ENCODE assay signal across 30 mouse cellular contexts in the genomic region with DNA sequence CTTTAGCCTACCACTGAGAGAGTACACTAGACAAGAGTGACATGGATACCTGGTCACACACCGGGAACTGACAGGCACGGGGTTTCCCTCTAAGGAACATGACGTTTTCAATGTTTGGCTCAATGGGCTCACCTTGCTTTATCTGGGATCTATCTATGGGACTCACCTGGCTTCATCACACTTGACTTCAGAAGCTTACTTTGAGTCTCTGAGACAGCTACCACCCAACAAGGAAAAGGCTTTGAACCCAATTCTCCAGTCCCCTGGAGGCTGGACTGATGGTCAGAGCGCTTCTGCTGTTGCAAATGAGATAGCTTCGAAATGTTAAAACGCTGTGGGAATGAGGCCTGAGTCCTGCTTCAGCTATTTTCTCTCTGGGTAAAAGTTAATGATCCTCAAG. TPM values are rescaled to one million over a fixed set of nuclear protein-coding genes. Genes with fewer than 3 reads are reported as not detected.
DNase-seq lines count a peak whose midpoint lies in the region; ATAC-seq lines count a peak whose summit lies in the region.
"Had no signal": no experiment of that assay in that cellular context is flagged by ENCODE, and none has a peak within 500 bp of the region (broad histone marks: within the 10 kb centered on the region; RNA-seq: fewer than 3 reads in every experiment).

No protein-coding gene starts in this region.

- peak; percentile 90 for DNase-seq in heart, adult 11 months
- no peak for DNase-seq in heart, adult 8-10 months (ENCODE audit: low spot score)
- no peak for DNase-seq in kidney, postnatal 14 days
- DNase-seq in adipocyte (ENCODE audit: low spot score) = peak; percentile 7
- no peak for DNase-seq in layer of hippocampus, postnatal 14 days (ENCODE audit: low spot score in 2 of 2)
- DNase-seq: adrenal gland, adult 8-10 months; adrenal gland, postnatal 14 days; adrenal gland, postnatal 36 days; cerebellum, adult 11 months; cerebellum, adult 18-20 months; cerebellum, adult 8-10 months; cerebellum, adult 9-11 months; cerebellum, postnatal 14 days; cerebellum, postnatal 36 days; embryo, embryonic 11 days had no signal

- peaks cover 4% of the 10 kb centered on the region; the same call in 1 of the 2 replicates for H3K4me1 ChIP-seq in kidney, embryonic 14.5 days (ENCODE audit: control insufficient read depth, insufficient read depth, low read length)
- H3K4me1 ChIP-seq in brown adipose tissue, adult 24 weeks (ENCODE audit: control insufficient read depth, insufficient read depth, insufficient read length, low read length) = peaks cover 13% of the 10 kb centered on the region
- H3K4me1 ChIP-seq: embryonic facial prominence, embryonic 13.5 days; embryonic facial prominence, embryonic 15.5 days; forebrain, embryonic 10.5 days; forebrain, embryonic 12.5 days had no signal

- no peak overlapping the region for H3K4me2 ChIP-seq in kidney, embryonic 14.5 days (replicated peaks; ENCODE audit: low read depth, low read length)
- H3K4me2 ChIP-seq: embryonic facial prominence, embryonic 13.5 days; embryonic facial prominence, embryonic 15.5 days; forebrain, embryonic 12.5 days had no signal

- H3K4me3 ChIP-seq in kidney, embryonic 14.5 days (ENCODE audit: low read length) = no peak overlapping the region
- H3K4me3 ChIP-seq in brown adipose tissue, adult 24 weeks (ENCODE audit: insufficient read depth, low read depth, low read length) = no peak overlapping the region
- H3K4me3 ChIP-seq: embryonic facial prominence, embryonic 13.5 days; embryonic facial prominence, embryonic 15.5 days; erythroblast, embryonic 14.5 days; forebrain, embryonic 10.5 days; forebrain, embryonic 12.5 days had no signal

- H3K9me3 ChIP-seq in kidney, embryonic 14.5 days (ENCODE audit: control insufficient read depth, low read length) = no peaks in the 10 kb centered on the region
- H3K9me3 ChIP-seq: embryonic facial prominence, embryonic 13.5 days; embryonic facial prominence, embryonic 15.5 days; forebrain, embryonic 10.5 days; forebrain, embryonic 12.5 days had no signal

- no peak overlapping the region for H3K27ac ChIP-seq in kidney, embryonic 14.5 days (ENCODE audit: low read depth, low read length)
- H3K27ac ChIP-seq in brown adipose tissue, adult 24 weeks (replicated peaks; ENCODE audit: low read depth, low read length) = peak overlapping the region; percentile 45
- H3K27ac ChIP-seq: embryonic facial prominence, embryonic 13.5 days; embryonic facial prominence, embryonic 15.5 days; forebrain, embryonic 10.5 days; forebrain, embryonic 12.5 days had no signal

- 0 out of 2 replicates have a peak, but pooled peaks have one; percentile 9 for ATAC-seq in kidney, embryonic 14.5 days (ENCODE audit: low FRiP score, low TSS enrichment)
- ATAC-seq: forebrain, embryonic 14.5 days; forebrain, embryonic 16.5 days had no signal

- H3K9ac ChIP-seq in kidney, embryonic 14.5 days (ENCODE audit: low read depth, low read length) = no peak overlapping the region
- H3K9ac ChIP-seq: embryonic facial prominence, embryonic 13.5 days; embryonic facial prominence, embryonic 15.5 days; forebrain, embryonic 12.5 days had no signal

- H3K36me3 ChIP-seq in kidney, embryonic 14.5 days (ENCODE audit: control insufficient read depth, insufficient read depth, low read length) = no peaks in the 10 kb centered on the region
- H3K36me3 ChIP-seq: embryonic facial prominence, embryonic 13.5 days; forebrain, embryonic 10.5 days; forebrain, embryonic 12.5 days had no signal

- 72% methylated on average over 6 of the region's 6 CpGs for WGBS in kidney, embryonic 14.5 days

- H3K27me3 ChIP-seq in kidney, embryonic 14.5 days (ENCODE audit: control insufficient read depth, insufficient read depth, low read length) = no peaks in the 10 kb centered on the region
- H3K27me3 ChIP-seq: embryonic facial prominence, embryonic 13.5 days; embryonic facial prominence, embryonic 15.5 days; forebrain, embryonic 12.5 days had no signal

RNA-seq across cellular contexts. Expression of a gene that starts 49.2 kb away (rescaled TPM):
- total RNA-seq in heart, adult 8-10 months (2022) = not detected
- not detected in 2 replicates for polyA plus RNA-seq in kidney, embryonic 14.5 days (2014; fragmentation: Nextera tagmentation; extraction: Ambion mirVana)
- not detected in 2 replicates for polyA plus RNA-seq in brown adipose tissue, adult 24 weeks (2012; ENCODE audit: insufficient read depth, insufficient read length, missing spikeins)
- total RNA-seq in layer of hippocampus, postnatal 14 days (2021) = not detected
- total RNA-seq: adrenal gland, adult 18-20 months; adrenal gland, adult 8-10 months; adrenal gland, postnatal 14 days; adrenal gland, postnatal 36 days; common myeloid progenitor, adult 5-6 weeks; ES-E14; MEL had no signal
- polyA plus RNA-seq: C2C12; embryonic facial prominence, embryonic 11.5 days; embryonic facial prominence, embryonic 13.5 days; embryonic facial prominence, embryonic 15.5 days; erythroblast, embryonic 14.5 days; forebrain, embryonic 10.5 days; forebrain, embryonic 12.5 days; forebrain, embryonic 14.5 days; forebrain, embryonic 16.5 days had no signal

RNA-seq across cellular contexts. Expression of a gene that starts 59.2 kb away (rescaled TPM):
- total RNA-seq in heart, adult 8-10 months (2022) = 10 to 100 TPM; 21.1 to 29.9 (median 25.7) TPM
- polyA plus RNA-seq in kidney, embryonic 14.5 days (2014; fragmentation: Nextera tagmentation; extraction: Ambion mirVana) = 45.7 and 51.0 TPM in 2 replicates
- 14.4 and 16.0 TPM in 2 replicates for polyA plus RNA-seq in brown adipose tissue, adult 24 weeks (2012; ENCODE audit: insufficient read depth, insufficient read length, missing spikeins)
- 1 to 10 TPM; 6.1 to 6.4 TPM for total RNA-seq in layer of hippocampus, postnatal 14 days (2021)
- total RNA-seq: common myeloid progenitor, adult 5-6 weeks; MEL had no signal

Comparison
In these comparisons a context has a peak if more than half of its experiments do, and no peak if none do; other contexts are left out.
1. DNase-seq: peak in heart, adult 11 months (single experiment) and adipocyte (single experiment); none in heart, adult 8-10 months (single experiment), kidney, postnatal 14 days (single experiment) and layer of hippocampus, postnatal 14 days (0 of 2).